Mouse (Mus musculus) inflammation-experienced regulatory T-cells, adult 6 months (primary cell): ENCODE results near the gene Rab3c. TPM values are rescaled to one million over a fixed set of nuclear protein-coding genes. Genes with fewer than 3 reads are reported as not detected.

Experiments used
- ATAC-seq: one replicate; pipeline ENCODE4 v1.8.0; 2017
- polyA plus RNA-seq, 3 experiments: library from polyadenylated mRNA; unstranded; fragments of 100-300 nt; shearing (Covaris generic); gene quantifications; one replicate each; pipeline ENCODE4 v1.2.1; 2017

The Rab3c gene
- not detected for polyA plus RNA-seq

DNA sequence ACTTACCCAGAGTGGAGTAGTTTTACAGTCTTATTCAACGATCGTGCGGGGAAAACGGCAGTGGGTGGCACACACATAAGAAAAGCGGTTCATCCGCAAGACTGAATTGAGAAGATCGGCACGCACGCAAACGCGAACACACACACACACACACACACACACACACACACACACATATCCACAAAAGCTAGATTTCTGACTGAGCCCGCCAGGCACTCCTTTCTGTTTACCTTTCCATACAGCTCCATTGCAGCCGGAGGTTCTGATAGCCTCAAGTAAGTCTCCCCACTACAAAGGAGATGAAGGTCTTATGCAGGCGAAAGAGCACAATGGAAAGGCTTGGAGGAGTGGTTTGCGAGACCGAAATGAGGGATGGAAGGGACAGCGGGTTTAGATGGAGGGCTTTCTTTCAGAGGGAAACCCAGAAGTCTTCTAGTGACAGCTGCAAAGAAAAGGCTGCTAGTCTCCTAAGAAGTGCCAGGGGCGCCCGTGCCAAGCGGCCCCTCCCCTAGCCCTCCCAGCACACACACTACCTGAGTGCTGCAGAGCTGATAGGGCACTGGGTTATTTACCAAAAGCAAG lies at the start of gene Rab3c:
TSS of gene Rab3c (minus strand) at position 434 of the 582 bp plus-strand sequence.
- ATAC-seq, result no peak

DNA sequence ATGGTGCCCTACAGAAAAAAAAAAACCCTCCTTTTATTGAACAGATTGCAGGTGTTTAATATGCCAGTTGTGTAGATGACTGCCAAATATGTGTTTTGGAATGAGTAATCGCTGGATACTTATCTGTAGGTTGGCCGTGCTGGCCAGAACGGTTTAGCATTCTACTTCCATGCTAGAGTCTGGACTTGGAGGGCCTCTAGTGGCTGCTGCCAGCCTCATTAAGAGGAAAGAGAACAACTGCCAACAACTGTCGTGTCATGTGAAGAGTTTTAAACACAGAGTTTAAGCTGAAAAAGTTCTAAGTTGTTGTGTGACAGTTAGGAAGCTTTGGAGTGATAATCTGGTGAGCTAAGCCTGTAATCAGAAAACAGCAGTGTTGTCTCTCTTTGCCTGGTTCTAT lies 38.0 kb upstream of the Rab3c start:
- ATAC-seq, result no peak

DNA sequence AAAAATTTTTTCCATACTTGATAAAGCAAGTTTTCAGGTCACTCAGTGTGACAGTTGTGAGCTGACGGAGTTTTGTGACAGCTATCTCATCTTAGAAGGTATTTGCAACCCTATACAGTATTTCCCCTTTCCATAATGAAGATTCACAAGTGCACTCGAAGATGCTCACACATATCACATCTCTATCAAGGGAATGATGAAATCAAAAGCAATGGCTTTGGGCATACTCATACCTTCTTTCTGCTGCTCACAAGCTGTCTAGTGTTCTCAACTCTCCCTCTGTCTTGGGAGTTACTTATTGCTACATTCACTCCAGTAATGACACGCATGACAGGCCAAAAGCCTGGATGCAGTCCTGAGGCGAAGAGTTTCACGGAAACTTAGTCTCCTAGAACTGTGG lies 26.4 kb upstream of the Rab3c start:
- ATAC-seq, result no peak

GRCm38 (mm10) chr13:110297112-110297511 lies 16.3 kb upstream of the Rab3c start:
- ATAC-seq, result no peak

DNA sequence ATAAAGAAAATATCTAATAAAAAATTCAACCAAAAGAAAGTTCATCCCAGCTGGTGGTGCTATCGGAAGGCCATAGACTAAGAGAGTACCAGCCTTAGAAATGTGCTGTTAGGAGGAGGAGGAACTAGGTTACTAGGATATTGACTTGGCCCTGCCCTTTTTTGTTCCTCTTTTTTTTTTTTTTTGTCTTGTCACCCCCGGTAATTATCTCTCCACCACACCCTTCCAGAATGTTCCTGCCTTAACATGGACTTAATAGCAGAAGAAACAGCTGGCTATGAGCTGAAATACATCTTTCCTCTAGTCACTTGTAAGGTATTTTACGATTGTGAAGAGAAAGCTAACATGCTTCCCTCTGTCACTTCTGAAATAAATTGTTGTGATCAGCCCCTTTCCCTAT lies 7.7 kb upstream of the Rab3c start:
- no peak for ATAC-seq

DNA sequence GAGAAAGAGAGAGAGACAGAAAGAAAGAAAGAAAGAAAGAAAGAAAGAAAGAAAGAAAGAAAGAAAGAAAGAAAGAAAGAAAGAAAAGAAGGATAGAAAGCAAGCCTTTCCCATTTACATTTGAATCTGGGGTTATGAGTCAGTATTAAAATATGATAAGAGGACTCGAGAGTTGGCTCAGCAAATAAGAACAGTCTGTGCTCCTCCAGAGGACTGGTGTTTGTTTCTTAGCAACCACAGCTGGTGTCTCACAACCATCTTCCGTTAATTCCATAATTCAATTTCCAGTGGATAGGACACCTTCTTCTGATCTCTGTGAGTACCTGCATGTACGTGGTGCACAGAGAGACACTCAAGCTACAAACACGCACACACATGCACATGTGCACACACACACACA lies 3.0 kb upstream of the Rab3c start:
- no peak for ATAC-seq

DNA sequence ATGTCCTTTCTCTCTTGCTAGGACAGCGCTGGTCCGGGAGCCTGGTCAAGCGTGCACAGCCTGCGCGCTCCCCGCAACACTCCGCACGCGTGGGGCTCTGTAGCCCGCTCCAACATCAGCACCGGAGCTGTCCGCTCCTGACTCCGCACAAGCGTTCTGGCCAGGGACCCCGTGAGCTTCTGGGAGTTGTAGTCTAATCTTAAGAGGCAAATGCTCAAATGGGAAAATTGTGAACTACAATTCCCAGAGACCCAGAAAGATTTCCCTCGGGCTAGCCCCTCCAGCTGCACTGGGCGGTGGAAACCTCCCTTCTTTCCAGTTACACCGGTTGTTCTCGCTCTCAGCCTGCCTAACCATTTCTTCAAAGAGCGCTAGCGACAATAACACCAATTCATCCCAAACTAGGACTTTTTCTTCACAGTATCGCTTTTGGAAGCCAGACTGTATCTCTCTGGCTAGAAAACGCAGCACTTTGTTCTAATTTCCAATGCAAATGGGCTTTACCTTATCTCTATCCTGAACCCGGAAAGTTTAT lies 701 bp downstream of the Rab3c start:
- no peak for ATAC-seq

DNA sequence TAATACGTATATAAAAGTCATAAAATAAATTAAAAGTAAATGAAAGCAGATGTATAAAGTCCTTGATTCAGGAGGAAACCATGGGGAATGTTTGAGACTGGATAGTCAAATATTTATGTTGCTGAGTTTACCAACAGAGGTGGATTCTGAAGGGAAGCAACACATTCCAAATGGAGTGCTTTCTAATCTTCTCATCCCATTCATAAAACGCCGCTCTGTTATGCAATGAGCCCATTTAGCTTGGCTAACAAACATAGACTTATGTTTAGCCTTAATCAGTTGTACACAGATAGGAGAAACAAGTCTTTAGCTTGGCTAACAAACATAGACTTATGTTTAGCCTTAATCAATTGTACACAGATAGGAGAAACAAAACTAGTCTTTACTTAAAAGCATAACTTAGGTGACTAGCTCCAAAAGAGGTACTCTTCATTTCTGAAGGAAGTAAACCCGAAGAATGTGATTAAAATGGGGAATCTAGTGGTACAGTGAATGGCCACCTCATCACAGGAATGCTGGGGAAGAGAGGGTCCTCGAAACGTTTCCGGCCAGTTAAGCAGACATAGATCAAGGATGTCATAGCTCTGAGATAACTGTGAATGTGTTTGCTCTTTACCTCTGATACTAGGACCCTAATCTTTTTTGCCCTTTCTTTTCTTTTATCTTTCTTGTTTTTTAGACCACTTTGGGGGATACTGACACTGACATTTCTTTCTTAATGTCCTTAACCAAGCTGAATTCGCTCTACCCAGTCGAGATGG lies 1.6 kb downstream of the Rab3c start:
- no peak for ATAC-seq

- no peak for ATAC-seq
These were observed 3.1 kb downstream of the Rab3c start for GRCm38 (mm10) chr13:110277709-110278108.

- no peak for ATAC-seq
These were observed 5.3 kb downstream of the Rab3c start for GRCm38 (mm10) chr13:110275471-110275870.

DNA sequence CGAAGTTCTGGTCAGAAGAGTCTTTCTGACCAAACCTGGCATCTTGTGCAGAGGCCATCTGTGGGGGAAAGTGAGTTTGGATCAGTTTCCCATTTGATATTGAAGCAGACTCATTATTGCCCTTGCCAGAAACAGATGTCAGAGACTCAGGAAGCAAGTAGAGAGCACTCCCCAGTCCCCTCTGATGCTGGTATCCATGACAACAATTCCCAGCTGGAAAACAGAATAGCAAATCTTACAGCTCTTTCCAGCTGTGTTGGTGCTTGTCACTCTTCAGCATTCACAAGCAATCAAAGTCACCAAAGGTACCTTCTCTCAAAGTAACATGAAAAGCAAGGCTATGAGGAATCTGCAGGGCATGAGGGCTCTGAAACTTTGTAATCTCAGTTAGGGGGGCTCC lies 20.1 kb downstream of the Rab3c start:
- ATAC-seq, result no peak

GRCm38 (mm10) chr13:110251453-110251852 lies 29.3 kb downstream of the Rab3c start:
- no peak for ATAC-seq

DNA sequence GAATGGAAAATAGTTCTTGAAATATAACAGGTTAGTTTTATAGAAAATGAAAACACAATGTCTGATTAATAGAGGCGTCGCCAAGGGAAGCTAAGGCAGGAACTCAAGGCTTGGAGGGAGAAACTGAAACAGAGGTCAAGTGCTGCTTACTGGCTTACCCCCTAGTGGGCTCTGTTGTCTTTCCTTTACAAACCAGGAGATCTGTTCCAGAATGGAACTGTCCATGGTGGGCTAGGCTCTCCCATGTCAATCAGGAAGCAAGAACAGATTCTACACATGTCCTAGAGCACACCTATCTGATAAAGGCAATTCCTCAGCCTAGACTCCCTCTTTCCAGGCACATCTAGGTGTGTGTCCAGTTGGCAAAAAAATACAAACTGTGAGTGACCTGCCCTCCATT lies 32.3 kb downstream of the Rab3c start:
- no peak for ATAC-seq

DNA sequence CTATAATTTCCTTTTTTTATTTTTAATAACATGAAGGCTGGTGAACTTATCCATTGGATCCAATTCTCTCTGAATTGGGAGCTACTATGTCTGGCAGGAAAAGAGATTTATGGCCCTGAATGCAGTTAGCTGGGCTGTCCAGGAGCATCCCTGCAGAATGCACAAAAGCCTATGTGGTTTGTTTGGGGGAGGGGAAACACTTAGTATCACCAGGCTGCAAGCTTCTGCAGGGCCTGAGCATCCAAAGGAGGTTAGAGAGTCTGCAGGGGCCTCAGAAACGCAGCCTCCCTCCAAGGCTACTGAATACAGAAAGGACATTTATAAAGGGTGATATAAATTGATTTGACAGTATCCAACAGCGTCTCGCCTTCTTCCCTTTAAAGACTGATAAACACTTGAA lies 41.8 kb downstream of the Rab3c start:
- no peak for ATAC-seq

- ATAC-seq, result no peak
These were observed 43.4 kb downstream of the Rab3c start for GRCm38 (mm10) chr13:110237209-110237935.

GRCm38 (mm10) chr13:110233364-110233763 lies 47.4 kb downstream of the Rab3c start:
- ATAC-seq, result no peak

DNA sequence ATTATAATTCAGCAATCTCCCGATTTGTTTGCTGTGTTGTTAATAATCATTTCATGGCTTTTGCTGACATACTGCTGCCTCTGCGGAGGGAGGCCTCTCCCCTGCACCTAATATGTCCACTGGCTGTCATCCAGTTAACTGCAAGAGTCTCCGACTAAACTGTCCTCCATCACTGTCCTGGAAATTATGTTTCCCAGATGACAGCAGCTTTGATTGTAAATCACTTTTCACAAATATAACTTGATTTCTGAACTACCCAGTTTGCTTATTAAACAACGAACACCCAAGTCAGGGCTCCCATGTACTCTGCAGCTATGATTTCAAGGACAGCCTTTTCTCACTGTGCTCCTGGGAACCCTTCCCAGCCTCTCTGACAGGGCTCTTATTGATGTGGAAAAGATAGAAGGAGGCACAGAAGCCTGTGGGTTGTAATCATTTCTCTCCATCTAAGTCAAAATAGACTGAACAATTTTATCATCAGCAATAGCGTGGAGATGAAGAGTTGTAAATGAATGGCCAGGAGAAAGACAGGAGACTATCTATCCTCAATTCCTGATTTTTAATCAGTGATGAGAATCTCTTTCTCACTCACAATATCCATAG lies 49.6 kb downstream of the Rab3c start:
- no peak for ATAC-seq

DNA sequence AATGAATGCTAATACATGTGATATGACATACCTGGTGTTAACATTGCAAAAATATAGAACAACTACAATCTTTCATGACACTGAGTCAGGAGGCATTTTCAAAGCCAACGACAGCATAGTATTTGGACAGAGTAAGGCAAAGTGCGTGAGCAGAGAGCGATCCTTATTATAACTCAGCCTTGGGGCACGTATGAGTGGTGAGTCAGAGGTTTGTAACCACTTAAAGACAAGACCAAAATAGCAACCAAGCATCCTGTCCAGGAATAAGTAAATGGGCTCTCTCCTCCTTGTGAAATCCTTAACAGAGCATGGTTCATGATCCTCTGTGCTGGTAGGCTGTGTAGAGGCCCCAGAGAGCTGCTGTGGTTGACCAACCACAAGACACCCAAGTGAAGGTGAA lies 50.8 kb downstream of the Rab3c start:
- ATAC-seq, result no peak

DNA sequence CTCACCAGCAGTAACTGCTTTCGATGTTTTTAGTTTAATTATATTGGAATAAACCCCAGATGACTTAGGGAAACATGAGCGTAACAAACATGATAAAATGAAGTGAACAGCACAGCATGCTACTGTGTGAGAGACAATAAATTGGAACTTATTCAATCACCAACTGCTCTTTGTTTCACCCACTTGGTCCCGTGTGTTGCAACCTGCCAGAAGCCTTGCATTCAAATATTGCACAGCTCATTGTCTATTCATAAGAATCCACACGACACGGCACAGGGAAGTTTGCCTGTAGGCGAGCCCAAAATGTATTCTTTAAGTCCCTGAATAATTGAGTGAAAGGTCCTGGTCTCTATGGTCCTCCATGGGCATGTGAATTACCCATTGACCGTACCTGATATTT lies 61.6 kb downstream of the Rab3c start:
- ATAC-seq, result no peak

- ATAC-seq, result no peak
These were observed 62.3 kb downstream of the Rab3c start for GRCm38 (mm10) chr13:110218497-110218896.

DNA sequence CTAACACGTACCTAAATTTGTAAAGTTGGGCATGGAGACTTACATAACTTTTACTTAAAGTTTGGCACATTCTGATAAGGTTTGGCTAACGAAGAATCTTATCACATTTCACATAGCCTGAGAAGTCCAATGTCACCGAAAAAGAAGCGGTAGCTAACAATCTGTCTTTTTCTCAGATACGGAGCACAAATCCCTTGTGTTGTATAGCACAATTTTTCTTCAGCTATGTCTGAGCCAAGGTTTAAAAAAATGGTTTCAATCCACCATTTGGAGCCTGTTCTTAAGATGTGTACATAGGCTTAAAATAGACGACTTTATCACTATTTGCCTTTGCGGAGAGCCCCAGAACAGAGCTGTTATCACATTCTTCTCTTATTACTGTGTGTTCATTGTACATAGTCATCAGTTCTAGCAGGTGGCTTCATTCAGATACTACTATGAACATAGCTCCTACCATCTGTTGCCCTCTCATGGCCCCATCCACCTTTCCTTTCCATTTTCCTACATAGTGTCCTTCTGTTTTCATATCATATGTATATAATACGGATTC lies 69.2 kb downstream of the Rab3c start:
- no peak for ATAC-seq

DNA sequence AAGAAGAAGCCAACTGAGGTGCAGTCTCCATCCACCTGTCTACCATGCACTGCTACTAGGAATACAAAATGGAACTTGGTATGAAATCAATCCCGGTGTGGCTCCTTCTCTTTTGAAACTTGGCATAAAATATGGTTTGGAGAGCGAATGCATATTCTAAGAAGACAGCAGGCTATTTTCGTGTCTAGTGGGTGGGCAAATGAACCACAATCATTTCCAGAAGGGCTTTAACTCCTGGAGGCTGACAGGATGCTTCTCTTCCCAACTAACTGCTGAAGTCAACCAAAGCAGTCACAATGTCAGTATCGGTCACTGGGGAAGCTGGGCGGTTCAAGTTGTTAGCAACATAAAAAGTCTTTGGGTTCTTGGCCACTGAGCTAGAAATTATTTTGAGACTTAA lies 81.9 kb downstream of the Rab3c start:
- no peak for ATAC-seq

GRCm38 (mm10) chr13:110190039-110190438 lies 90.8 kb downstream of the Rab3c start:
- no peak for ATAC-seq
